18 mouse cellular contexts compared by ENCODE assay signal in the genomic region with DNA sequence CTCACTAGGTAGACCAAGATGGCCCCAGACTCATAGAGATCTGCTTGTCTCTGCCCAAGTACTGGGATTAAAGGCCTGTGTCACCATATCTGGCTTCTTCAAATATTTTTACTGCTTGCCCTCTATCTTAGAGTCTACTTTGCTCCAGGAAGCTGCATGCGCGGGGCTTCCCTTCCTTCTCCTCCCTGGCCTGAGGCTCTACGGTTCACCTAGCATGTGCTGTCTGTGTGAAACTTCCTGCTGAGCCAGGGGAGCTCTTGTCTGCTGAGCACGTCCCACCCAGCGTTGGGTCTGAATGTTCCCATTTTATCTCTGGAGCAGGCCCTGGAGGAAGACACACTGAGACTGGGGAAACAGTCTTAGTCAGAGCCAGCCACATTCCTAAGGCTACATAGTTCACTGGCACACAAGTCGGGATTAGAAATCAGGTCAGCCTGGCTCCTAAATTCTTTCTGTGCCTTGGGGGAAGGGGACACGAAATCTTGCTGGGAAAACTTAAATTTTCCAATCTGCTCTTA. TPM values are rescaled to one million over a fixed set of nuclear protein-coding genes. Genes with fewer than 3 reads are reported as not detected.
DNase-seq lines count a peak whose midpoint lies in the region; ATAC-seq and TF ChIP-seq lines count a peak whose summit lies in the region.
"Had no signal": no experiment of that assay in that cellular context is flagged by ENCODE, and none has a peak within 500 bp of the region (broad histone marks: within the 10 kb centered on the region; RNA-seq: fewer than 3 reads in every experiment).

No protein-coding gene starts in this region.

- H3K4me2 ChIP-seq in liver, postnatal 0 days (ENCODE audit: low read depth, low read length), result no peak overlapping the region
- H3K4me2 ChIP-seq in forebrain, embryonic 15.5 days (replicated peaks), result no peak overlapping the region
- H3K4me2 ChIP-seq: embryonic facial prominence, embryonic 12.5 days; liver, embryonic 13.5 days; neural tube, embryonic 12.5 days had no signal

- no peak overlapping the region for H3K27ac ChIP-seq in liver, postnatal 0 days (ENCODE audit: low read depth)
- H3K27ac ChIP-seq in forebrain, embryonic 15.5 days (replicated peaks), result no peak overlapping the region
- H3K27ac ChIP-seq: embryonic facial prominence, embryonic 12.5 days; liver, embryonic 13.5 days; neural tube, embryonic 12.5 days had no signal

- no peaks in the 10 kb centered on the region for H3K27me3 ChIP-seq in liver, postnatal 0 days (ENCODE audit: insufficient read depth, low read length)
- H3K27me3 ChIP-seq in forebrain, embryonic 15.5 days, result no peaks in the 10 kb centered on the region
- H3K27me3 ChIP-seq: CH12.LX; embryonic facial prominence, embryonic 12.5 days; liver, embryonic 13.5 days; megakaryocyte, embryonic 14.5 days; neural tube, embryonic 12.5 days had no signal

- H3K4me3 ChIP-seq in liver, postnatal 0 days (ENCODE audit: low read depth, low read length), result no peak overlapping the region
- no peak overlapping the region for H3K4me3 ChIP-seq in forebrain, embryonic 15.5 days
- H3K4me3 ChIP-seq: embryonic facial prominence, embryonic 12.5 days; liver, embryonic 13.5 days; megakaryocyte, embryonic 14.5 days; neural tube, embryonic 12.5 days had no signal

- DNase-seq in embryo, embryonic 10 days (ENCODE audit: low spot score), result peak; percentile 20
- no peak for DNase-seq in embryo, embryonic 9.5 days (ENCODE audit: extremely low spot score)
- DNase-seq in liver, result peak; percentile 8
- no peak for DNase-seq in liver, postnatal 0 days
- peak; percentile 30 for DNase-seq in urinary bladder, postnatal 14 days (ENCODE audit: low spot score)
- DNase-seq in urinary bladder, postnatal 36 days (ENCODE audit: low spot score in 2 of 2), result no peak
- no peak for DNase-seq in adrenal gland, postnatal 10 days
- DNase-seq: cerebellum, adult 11 months; cerebellum, postnatal 25 days; kidney, postnatal 14 days; liver, embryonic 13.5 days had no signal

- no peaks in the 10 kb centered on the region for H3K4me1 ChIP-seq in liver, postnatal 0 days (ENCODE audit: insufficient read depth)
- H3K4me1 ChIP-seq in forebrain, embryonic 15.5 days, result no peaks in the 10 kb centered on the region
- H3K4me1 ChIP-seq: neural tube, embryonic 12.5 days had no signal

- TF ChIP-seq CTCF in liver, postnatal 0 days (IDR thresholded peaks at IDR 0.05; ENCODE audit: low read depth), result no peak

- 33% methylated on average over 7 of the region's 7 CpGs for WGBS in liver, postnatal 0 days (ENCODE audit: insufficient replicate concordance)
- WGBS in forebrain, embryonic 15.5 days, result 72% methylated on average over 7 of the region's 7 CpGs

- no peak overlapping the region for H3K9ac ChIP-seq in liver, postnatal 0 days (replicated peaks)
- no peak overlapping the region for H3K9ac ChIP-seq in forebrain, embryonic 15.5 days (replicated peaks)
- H3K9ac ChIP-seq: embryonic facial prominence, embryonic 12.5 days; liver, embryonic 13.5 days; neural tube, embryonic 12.5 days had no signal

- ATAC-seq in liver, postnatal 0 days, result no peak
- no peak for ATAC-seq in forebrain, embryonic 15.5 days (replicated peaks)
- ATAC-seq: inflammation-experienced regulatory T-cells, adult 6 months; lung, postnatal 0 days had no signal

- no peak for TF ChIP-seq EP300 in liver, postnatal 0 days (IDR thresholded peaks at IDR 0.05; ENCODE audit: low read depth)

- no peaks in the 10 kb centered on the region for H3K9me3 ChIP-seq in liver, postnatal 0 days (ENCODE audit: low read length)
- no peaks in the 10 kb centered on the region for H3K9me3 ChIP-seq in forebrain, embryonic 15.5 days
- H3K9me3 ChIP-seq: embryonic facial prominence, embryonic 12.5 days; liver, embryonic 13.5 days; neural tube, embryonic 12.5 days had no signal

- H3K36me3 ChIP-seq in liver, postnatal 0 days (replicated peaks; ENCODE audit: insufficient read depth, low read length), result no peaks in the 10 kb centered on the region
- H3K36me3 ChIP-seq in forebrain, embryonic 15.5 days, result no peaks in the 10 kb centered on the region
- H3K36me3 ChIP-seq: embryonic facial prominence, embryonic 12.5 days; liver, embryonic 13.5 days; neural tube, embryonic 12.5 days had no signal

RNA-seq across cellular contexts. Expression of a gene that starts 43.9 kb away (rescaled TPM):
- polyA plus RNA-seq in liver, postnatal 0 days (2015; fragmentation: Nextera tagmentation; extraction: Ambion mirVana), result 0.05 and 0.12 TPM in 2 replicates
- polyA plus RNA-seq in forebrain, embryonic 15.5 days (2015; fragmentation: Nextera tagmentation; extraction: Ambion mirVana), result 3.6 and 6.4 TPM in 2 replicates
- under 1 TPM; 0.42 to 0.78 TPM for total RNA-seq in adrenal gland, postnatal 10 days (2021)

Comparison
In these comparisons a context has a peak if more than half of its experiments do, and no peak if none do; other contexts are left out.
1. DNase-seq: peak in embryo, embryonic 10 days (single experiment), liver (single experiment) and urinary bladder, postnatal 14 days (single experiment); none in embryo, embryonic 9.5 days (single experiment), liver, postnatal 0 days (single experiment), urinary bladder, postnatal 36 days (0 of 2) and adrenal gland, postnatal 10 days (single experiment).